Mouse (Mus musculus): Measurements from ENCODE around the gene Thada. TPM values are rescaled to one million over a fixed set of nuclear protein-coding genes. Genes with fewer than 3 reads are reported as not detected.

Thada gene
- polyA plus RNA-seq, 1 experiment from 2014 or later: 7.8 TPM

DNA sequence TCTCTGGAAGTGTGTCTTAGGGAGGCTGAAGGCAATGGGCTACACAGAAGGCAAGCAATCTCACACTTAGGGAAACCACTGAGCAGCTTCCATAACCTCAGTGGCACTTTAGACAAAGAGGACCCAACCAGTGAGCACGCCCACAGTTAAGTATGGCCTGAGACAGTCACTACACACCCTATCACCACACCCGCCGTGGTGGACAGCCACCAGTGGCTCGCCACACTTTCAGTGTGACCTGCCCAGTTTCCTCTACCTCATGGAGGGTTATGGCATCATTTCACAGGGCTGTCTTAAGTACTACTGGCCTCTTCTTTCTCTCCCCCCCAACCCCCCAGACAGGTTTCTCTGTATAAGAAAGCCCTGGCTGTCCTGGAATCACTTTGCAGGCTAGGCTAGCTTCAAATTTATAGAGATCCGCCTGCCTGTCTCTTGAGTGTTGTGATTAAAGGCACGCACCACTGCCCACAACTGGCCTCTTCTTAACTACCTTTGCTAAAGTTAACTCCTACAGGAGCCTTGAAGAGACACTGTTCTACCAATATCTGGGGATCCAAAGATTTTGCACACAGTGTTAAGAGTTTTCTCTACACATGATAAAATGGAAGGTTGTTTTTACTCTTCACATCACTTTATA lies 194.3 kb downstream of the Thada start:
- Histone ChIP-seq H3K4me2 (no peak overlapping the region), H3K4me3 (no peak overlapping the region), H3K9me3 (replicated peaks) (no peaks in the 10 kb centered on the region), H3K4me1 (peaks cover 10% of the 10 kb centered on the region), H3K9ac (no peak overlapping the region), H3K27me3 (replicated peaks) (no peaks in the 10 kb centered on the region), H3K36me3 (peaks cover 26% of the 10 kb centered on the region), H3K27ac (no peak overlapping the region)
- no peak for ATAC-seq
- 85% methylated on average over 6 of the region's 6 CpGs for whole genome bisulfite sequencing (ENCODE audit: insufficient replicate concordance)

DNA sequence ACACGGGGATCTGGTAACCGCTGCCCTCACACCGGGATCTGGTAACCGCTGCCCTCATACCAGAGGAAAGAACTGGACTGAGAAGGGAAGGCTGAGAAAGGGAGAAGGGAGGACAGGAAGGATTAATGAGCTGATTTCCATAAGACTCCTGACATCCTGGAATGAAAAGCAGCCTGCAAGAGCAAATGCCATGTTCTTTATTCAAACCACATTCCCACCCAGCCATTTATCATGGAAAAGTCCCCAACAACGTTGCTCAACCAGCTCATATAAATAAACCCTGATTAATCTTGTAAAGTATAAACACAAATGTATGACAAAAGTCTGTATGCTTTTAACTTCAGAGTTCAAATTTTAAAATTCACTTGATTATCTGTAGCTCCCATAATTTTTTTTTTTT lies 196.3 kb downstream of the Thada start:
- Histone ChIP-seq H3K4me2 (no peak overlapping the region), H3K4me1 (peaks cover 26% of the 10 kb centered on the region)

DNA sequence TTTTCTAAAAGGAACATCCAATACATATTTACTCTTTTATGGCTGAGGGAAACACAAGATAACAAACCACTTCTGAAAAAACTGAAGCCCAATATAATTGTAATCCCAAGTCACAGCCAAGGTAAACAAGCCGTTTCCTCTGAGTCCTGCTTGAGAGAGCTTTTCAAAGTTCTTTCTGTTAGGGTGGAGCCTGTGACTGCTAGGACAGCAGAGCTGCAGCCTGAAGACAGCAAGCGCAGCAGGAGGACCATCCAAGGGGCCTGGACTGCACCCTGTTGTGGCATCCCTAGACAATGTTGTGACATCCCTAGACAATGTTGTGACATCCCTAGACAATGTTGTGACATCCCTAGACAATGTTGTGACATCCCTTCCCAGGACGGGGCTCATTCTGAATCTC lies 197.6 kb downstream of the Thada start:
- Histone ChIP-seq H3K9me3 (replicated peaks) (no peaks in the 10 kb centered on the region), H3K27ac (no peak overlapping the region), H3K27me3 (replicated peaks) (no peaks in the 10 kb centered on the region), H3K4me1 (peaks cover 39% of the 10 kb centered on the region), H3K4me3 (no peak overlapping the region), H3K36me3 (peaks cover 26% of the 10 kb centered on the region), H3K4me2 (no peak overlapping the region), H3K9ac (no peak overlapping the region)
- WGBS (ENCODE audit: insufficient replicate concordance): 70% methylated on average over 3 of the region's 3 CpGs
- no peak for ATAC-seq

More for the DNA sequence above, 196.3 kb downstream of the Thada start:
- Histone ChIP-seq H3K27me3 (replicated peaks) (no peaks in the 10 kb centered on the region), H3K9ac (no peak overlapping the region), H3K4me3 (no peak overlapping the region), H3K9me3 (replicated peaks) (no peaks in the 10 kb centered on the region), H3K27ac (no peak overlapping the region), H3K36me3 (peaks cover 26% of the 10 kb centered on the region)
- ATAC-seq: no peak
- WGBS (ENCODE audit: insufficient replicate concordance): 83% methylated on average over 5 of the region's 5 CpGs

DNA sequence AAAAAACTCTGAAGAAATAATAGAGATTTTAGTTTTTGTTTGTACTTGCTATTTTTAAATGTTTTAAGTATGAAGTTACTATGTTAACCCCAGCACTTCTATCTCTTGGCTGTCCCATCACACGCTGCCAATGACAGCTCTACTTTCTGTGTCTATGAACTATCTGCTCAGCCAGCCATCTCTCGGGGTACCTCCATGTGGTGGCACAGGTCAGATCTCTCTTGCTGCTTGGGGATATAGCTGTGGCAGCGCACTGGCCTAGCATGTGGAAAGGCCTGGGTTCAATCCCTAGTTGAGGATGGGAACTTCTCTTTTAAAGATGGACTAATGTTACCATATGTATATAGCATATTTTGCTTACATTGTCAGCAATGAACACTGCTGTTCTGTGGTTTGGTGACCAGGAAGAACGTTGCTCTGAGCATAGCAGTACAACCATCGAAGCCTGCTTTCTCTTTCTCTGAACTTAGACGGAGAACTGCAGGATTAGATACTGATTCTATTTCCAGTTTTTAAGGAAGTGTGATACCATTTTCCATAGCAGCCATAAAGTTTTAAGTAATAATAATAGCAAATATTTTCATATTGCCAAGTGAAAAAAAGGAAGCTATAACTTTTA lies 198.4 kb downstream of the Thada start:
- H3K9ac ChIP-seq: no peak overlapping the region
- H3K36me3 ChIP-seq: peaks cover 26% of the 10 kb centered on the region
- peaks cover 48% of the 10 kb centered on the region for H3K4me1 ChIP-seq
- H3K9me3 ChIP-seq (replicated peaks): no peaks in the 10 kb centered on the region
- H3K27ac ChIP-seq: no peak overlapping the region
- H3K4me3 ChIP-seq: no peak overlapping the region
- H3K27me3 ChIP-seq (replicated peaks): no peaks in the 10 kb centered on the region
- 77% methylated on average over 6 of the region's 6 CpGs for WGBS (ENCODE audit: insufficient replicate concordance)
- no peak overlapping the region for H3K4me2 ChIP-seq
- ATAC-seq: no peak

DNA sequence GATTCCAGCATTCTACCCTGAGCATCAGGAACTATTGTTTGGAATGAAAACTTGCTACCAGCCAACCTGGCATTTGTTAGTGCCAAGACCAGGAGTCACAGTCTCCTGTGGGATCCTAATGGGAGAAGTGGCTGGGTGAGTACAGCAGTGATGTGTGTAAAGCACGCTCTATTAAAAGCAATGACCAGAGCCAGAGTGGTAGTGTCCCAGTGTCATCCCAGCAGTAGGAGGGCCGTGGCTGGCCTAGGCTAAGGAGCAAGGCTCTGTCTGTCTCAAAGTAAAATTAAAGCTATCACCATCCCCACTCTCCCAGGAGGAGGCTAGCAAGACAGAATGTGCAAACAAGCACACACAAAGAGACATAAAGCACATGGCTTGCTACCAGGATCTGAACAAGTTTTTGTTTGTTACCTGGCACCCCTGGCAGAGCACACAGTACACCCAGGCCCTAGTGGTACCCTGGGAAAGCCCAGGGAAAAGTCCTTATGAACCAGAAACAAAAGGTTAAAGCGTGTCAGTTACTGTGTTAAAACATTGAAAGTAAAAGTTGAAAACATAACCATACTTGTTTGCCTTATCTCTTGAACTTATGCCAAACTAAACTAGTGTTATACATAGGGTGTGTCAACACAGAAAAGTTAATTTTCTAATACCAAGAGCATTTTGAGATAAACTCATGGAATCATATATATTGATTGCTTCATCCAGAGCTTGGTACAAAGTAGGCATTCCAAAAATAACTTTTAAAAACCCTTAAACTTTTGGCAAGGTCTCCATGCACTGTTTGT lies 199.7 kb downstream of the Thada start:
- no peak overlapping the region for H3K4me2 ChIP-seq
- H3K36me3 ChIP-seq: peaks cover 20% of the 10 kb centered on the region
- H3K4me1 ChIP-seq: peaks cover 60% of the 10 kb centered on the region
- no peak overlapping the region for H3K4me3 ChIP-seq
- H3K27me3 ChIP-seq (replicated peaks): no peaks in the 10 kb centered on the region
- WGBS (ENCODE audit: insufficient replicate concordance): 77% methylated on average over 3 of the region's 3 CpGs
- no peak overlapping the region for H3K9ac ChIP-seq
- no peak for ATAC-seq
- H3K9me3 ChIP-seq (replicated peaks): no peaks in the 10 kb centered on the region
- H3K27ac ChIP-seq: peak overlapping the region; percentile 50

DNA sequence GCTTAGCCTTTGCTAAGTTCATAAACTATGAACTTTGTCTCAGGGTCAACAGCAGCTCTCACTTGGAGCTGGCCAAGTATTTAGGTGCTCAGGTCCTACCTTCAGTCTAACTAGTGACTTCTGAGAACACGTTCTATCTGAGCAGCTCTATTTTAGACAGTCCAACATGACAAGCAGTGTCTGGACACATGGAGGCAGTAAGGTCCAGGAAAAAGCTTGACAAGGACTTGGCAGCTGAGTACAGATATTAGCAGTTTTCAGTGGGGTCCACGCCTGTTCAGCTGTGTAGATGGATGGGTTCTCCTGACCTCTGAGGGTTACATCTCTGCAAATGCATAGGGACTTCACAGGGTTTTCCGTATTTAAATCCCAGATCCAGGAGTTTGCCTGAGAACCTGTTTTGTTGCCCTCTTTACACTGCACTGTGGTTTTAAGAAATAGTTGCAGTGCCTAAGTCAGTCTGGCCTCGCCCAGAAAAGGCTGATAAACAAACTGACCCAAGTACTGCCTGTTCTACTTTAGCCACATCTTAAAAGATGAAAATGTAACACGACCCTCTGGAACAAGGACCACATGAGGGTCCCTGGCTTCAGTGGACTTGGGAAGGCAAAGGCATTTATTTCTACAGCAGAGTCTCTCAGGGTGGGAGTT lies 200.4 kb downstream of the Thada start:
- Histone ChIP-seq H3K9ac (no peak overlapping the region), H3K9me3 (replicated peaks) (no peaks in the 10 kb centered on the region), H3K27me3 (replicated peaks) (no peaks in the 10 kb centered on the region), H3K36me3 (peaks cover 16% of the 10 kb centered on the region), H3K4me2 (no peak overlapping the region), H3K4me1 (peaks cover 68% of the 10 kb centered on the region), H3K4me3 (no peak overlapping the region), H3K27ac (peak overlapping the region; percentile 50)
- ATAC-seq: no peak
- 54% methylated on average over 5 of the region's 5 CpGs for WGBS (ENCODE audit: insufficient replicate concordance)

DNA sequence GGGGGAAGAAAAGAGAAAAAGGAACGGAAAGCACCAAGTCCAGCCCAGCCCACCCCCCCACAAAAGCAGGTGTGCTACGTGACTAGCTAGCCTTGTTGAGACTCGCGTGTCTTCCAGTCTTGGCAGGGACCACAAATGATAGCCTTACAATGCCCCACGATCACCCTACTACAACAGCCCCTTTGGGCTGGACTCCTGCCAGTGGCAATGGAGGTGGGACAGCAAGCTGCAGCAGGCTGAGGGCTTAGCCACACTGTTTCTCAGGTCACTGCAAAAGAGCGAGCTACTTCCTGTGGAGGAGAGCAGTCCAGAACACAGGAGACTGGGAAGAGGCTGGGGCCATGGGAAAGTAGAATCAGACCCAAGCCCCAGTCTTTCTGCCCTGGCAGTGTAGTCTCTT lies 201.7 kb downstream of the Thada start:
- Histone ChIP-seq H3K4me1 (peaks cover 68% of the 10 kb centered on the region), H3K4me3 (no peak overlapping the region), H3K9me3 (replicated peaks) (no peaks in the 10 kb centered on the region), H3K27ac (peak overlapping the region; percentile 17; the same call in 1 of the 2 replicates), H3K36me3 (0 out of 2 replicates have a peak, but pooled peaks cover 8% of the 10 kb centered on the region), H3K9ac (no peak overlapping the region), H3K27me3 (replicated peaks) (no peaks in the 10 kb centered on the region), H3K4me2 (no peak overlapping the region)
- no peak for ATAC-seq
- 86% methylated on average over 6 of the region's 6 CpGs for WGBS (ENCODE audit: insufficient replicate concordance)

DNA sequence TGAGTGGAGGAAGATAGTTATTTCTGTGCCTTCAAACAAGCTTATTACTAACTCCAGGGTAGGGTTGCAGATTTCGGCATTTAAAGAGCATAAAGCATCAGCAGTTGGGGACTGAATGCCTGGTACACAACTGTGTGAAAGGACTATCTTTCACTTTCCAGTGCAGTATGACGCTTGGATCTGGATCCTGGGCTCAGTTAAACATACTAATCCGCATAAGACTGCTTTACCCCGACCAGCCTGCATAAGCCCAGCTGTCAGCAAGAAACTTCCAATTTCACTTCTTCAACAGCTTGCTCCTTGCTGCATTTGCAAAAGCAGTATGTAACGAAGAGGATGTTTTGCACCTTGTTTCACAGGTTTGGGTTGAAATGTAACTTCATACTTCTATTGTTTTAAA lies 202.4 kb downstream of the Thada start:
- Histone ChIP-seq H3K27ac (peak overlapping the region; percentile 13; the same call in 1 of the 2 replicates), H3K4me2 (no peak overlapping the region), H3K27me3 (replicated peaks) (no peaks in the 10 kb centered on the region), H3K4me3 (no peak overlapping the region), H3K9me3 (replicated peaks) (no peaks in the 10 kb centered on the region), H3K4me1 (peaks cover 68% of the 10 kb centered on the region), H3K9ac (no peak overlapping the region), H3K36me3 (0 out of 2 replicates have a peak, but pooled peaks cover 5% of the 10 kb centered on the region)
- WGBS (ENCODE audit: insufficient replicate concordance): 78% methylated on average over 5 of the region's 5 CpGs
- ATAC-seq: no peak

DNA sequence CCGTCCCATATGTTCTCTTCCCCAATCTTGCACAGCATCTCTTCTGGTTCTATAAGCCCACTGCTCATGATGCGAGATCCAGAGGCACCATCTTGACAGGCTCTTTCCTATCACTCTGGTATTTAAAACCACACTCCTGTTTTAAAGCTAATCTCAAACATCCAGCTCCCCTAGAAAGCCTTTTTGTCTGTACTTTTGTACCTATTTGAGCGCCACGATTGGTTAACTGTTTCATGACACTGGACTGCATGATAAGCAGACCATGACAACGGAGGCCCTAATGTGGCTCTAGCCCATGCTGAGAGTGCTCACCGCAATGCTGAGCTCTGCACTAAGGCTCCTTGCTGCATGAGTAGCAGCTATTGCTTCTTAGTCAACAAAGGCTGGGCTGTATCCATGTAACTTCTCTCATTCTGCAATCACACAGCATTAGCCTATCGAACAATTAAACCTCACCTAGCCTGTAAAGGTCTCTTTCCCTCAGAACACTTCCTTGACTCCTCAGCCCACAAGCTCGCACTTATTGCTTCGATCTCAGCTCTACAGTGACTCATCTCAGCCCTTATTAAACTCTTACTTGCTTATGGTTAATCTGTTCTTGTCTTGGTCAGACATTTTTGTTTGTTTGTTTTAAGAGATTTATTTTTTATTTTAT lies 203.6 kb downstream of the Thada start:
- 43% methylated on average over 9 of the region's 9 CpGs for WGBS (ENCODE audit: insufficient replicate concordance)
- H3K4me2 ChIP-seq: peak overlapping the region; percentile 49

DNA sequence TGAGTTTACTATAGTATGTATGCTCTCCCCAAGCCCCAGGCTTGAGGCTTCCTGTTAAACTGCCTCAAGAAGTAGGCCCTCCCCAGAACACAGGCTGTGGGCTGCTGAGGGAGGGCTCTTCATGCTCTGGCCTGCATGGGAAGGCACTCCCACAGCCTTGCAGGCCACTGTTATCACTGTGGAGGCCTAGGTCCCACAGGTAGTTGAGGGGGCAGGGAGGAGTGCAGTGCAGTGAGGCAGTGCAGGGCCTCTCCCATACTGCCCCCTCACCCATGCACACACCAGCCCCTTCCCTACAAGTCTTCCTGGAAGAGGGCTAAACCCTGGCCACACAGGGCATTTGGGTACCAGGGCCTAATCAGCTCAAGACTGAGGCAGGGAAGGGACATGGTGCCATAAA lies 205.0 kb downstream of the Thada start:
- no peaks in the 10 kb centered on the region for H3K27me3 ChIP-seq (replicated peaks)
- H3K9me3 ChIP-seq (replicated peaks): no peaks in the 10 kb centered on the region
- peak overlapping the region; percentile 52 for H3K27ac ChIP-seq
- H3K9ac ChIP-seq: no peak overlapping the region
- no peak overlapping the region for H3K4me3 ChIP-seq
- H3K36me3 ChIP-seq: 0 out of 2 replicates have a peak, but pooled peaks cover 3% of the 10 kb centered on the region
- H3K4me2 ChIP-seq: no peak overlapping the region
- peak; percentile 73 for ATAC-seq
- H3K4me1 ChIP-seq: peaks cover 59% of the 10 kb centered on the region

More for the DNA sequence above, 203.6 kb downstream of the Thada start:
- H3K27me3 ChIP-seq (replicated peaks): no peaks in the 10 kb centered on the region
- no peak overlapping the region for H3K4me3 ChIP-seq
- peaks cover 69% of the 10 kb centered on the region for H3K4me1 ChIP-seq
- ATAC-seq: peak; percentile 92
- H3K27ac ChIP-seq: peak overlapping the region; percentile 52
- no peak overlapping the region for H3K9ac ChIP-seq
- H3K36me3 ChIP-seq: 0 out of 2 replicates have a peak, but pooled peaks cover 3% of the 10 kb centered on the region
- H3K9me3 ChIP-seq (replicated peaks): no peaks in the 10 kb centered on the region

DNA sequence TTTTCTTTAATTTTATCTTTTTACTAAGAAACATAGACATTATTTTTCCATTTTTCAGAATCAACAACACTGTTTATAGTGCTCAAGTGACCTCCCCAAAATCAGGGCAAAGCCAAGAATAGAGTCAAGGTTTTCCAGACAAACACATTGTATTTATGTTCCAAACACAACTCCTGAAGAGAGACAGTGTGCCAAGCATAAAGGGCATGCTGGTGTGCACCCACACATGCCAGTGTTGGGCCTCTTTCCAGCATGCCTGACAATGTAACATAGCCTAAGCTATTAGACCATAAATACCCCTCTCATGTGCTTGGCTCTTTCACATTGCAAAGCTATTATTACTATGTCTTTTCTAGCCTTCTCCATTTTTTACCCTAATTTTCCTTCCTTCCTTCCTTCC lies 205.8 kb downstream of the Thada start:
- Histone ChIP-seq H3K27ac (no peak overlapping the region), H3K9me3 (replicated peaks) (no peaks in the 10 kb centered on the region), H3K4me1 (peaks cover 51% of the 10 kb centered on the region), H3K36me3 (0 out of 2 replicates have a peak, but pooled peaks cover 3% of the 10 kb centered on the region), H3K27me3 (replicated peaks) (no peaks in the 10 kb centered on the region), H3K4me2 (no peak overlapping the region), H3K4me3 (no peak overlapping the region), H3K9ac (no peak overlapping the region)
- ATAC-seq: no peak

Measured in liver, embryonic 12.5 days (tissue).